Mouse (Mus musculus) MEL (cell line): ENCODE results near the gene Tex35.

ENCODE experiments used
- CHD2 ChIP-seq: IDR thresholded peaks from 2 replicates; pipeline ENCODE4 v1.6.1; 2011; ENCODE audit warnings: low read length, improper control_type of control experiment
- CTCF ChIP-seq, 3 experiments: IDR thresholded peaks in 2 of 3; conservative IDR thresholded peaks in 1 of 3; 2 replicates each; pipeline ENCODE4 v1.5.1; 2011 to 2012; ENCODE audit warnings: low read length in 3 of 3, low read depth in 2 of 3, mild to moderate bottlenecking in 2 of 3, improper control_type of control experiment in 1 of 3, inconsistent platforms in 1 of 3, mixed read lengths in 1 of 3, moderate library complexity in 1 of 3; ENCODE audit not compliant: control insufficient read depth in 1 of 3, insufficient read depth in 1 of 3, poor library complexity in 1 of 3, severe bottlenecking in 1 of 3
- E2F4 ChIP-seq: IDR thresholded peaks from 2 replicates; pipeline ENCODE4 v1.6.1; 2011; ENCODE audit warnings: low read depth, low read length, improper control_type of control experiment, borderline replicate concordance
- GATA1 ChIP-seq: IDR thresholded peaks from 2 replicates; pipeline ENCODE4 v1.6.1; 2011; ENCODE audit warnings: low read depth, low read length, improper control_type of control experiment
- POLR2A ChIP-seq, 2 experiments: IDR thresholded peaks; 2 replicates each; pipeline ENCODE4 v1.6.1; 2011 to 2012; ENCODE audit warnings: low read length in 2 of 2, mild to moderate bottlenecking in 2 of 2, control low read depth in 1 of 2, improper control_type of control experiment in 1 of 2, low read depth in 1 of 2, moderate library complexity in 1 of 2; ENCODE audit not compliant: control insufficient read depth in 1 of 2, insufficient read depth in 1 of 2, poor library complexity in 1 of 2
- SIN3A ChIP-seq: IDR thresholded peaks from 2 replicates; pipeline ENCODE4 v1.6.1; 2012; ENCODE audit warnings: low read length, improper control_type of control experiment, inconsistent platforms
- ZC3H11A ChIP-seq: IDR thresholded peaks from 2 replicates; pipeline ENCODE4 v1.6.1; 2012; ENCODE audit warnings: low read depth, mild to moderate bottlenecking, inconsistent platforms, low read length, improper control_type of control experiment
- ZKSCAN1 ChIP-seq: IDR thresholded peaks from 2 replicates; pipeline ENCODE4 v1.6.1; 2012; ENCODE audit warnings: low read depth, mild to moderate bottlenecking, inconsistent platforms, low read length, improper control_type of control experiment, moderate library complexity
- ZMIZ1 ChIP-seq: IDR thresholded peaks from 2 replicates; pipeline ENCODE4 v1.6.1; 2012; ENCODE audit warnings: low read depth, mild to moderate bottlenecking, inconsistent platforms, low read length, improper control_type of control experiment, moderate library complexity

- TF ChIP-seq SIN3A = no peak
- no peak for TF ChIP-seq ZC3H11A
- TF ChIP-seq POLR2A (IDR thresholded peaks at IDR 0.05; ENCODE audit: control insufficient read depth in 1 of 2, insufficient read depth in 1 of 2, low read depth in 1 of 2, low read length in 2 of 2, poor library complexity in 1 of 2) = no peak
- TF ChIP-seq ZMIZ1 = no peak
- TF ChIP-seq CTCF (IDR thresholded peaks at IDR 0.05 in 2 of 3, conservative IDR thresholded peaks at IDR 0.05 in 1 of 3; ENCODE audit: control insufficient read depth in 1 of 3, insufficient read depth in 1 of 3, low read depth in 2 of 3, low read length in 3 of 3, poor library complexity in 1 of 3, severe bottlenecking in 1 of 3) = no peak
- TF ChIP-seq CHD2 = no peak
- TF ChIP-seq GATA1 = no peak
- TF ChIP-seq ZKSCAN1 = no peak
- no peak for TF ChIP-seq E2F4
Measured at GRCm38 (mm10) chr1:157068316-157068715, 40.2 kb downstream of the Tex35 start.
